Mouse (Mus musculus) spleen, postnatal 36 days (tissue): ENCODE results near the gene 1110057P08Rik.
"Not testable (repeated sequence)": the region's sequence is repeated elsewhere in the genome, so short reads cannot be mapped to it uniquely, and the experiment has no call there.

ENCODE experiments used
- DNase-seq, 2 experiments: peaks; one replicate each; pipeline ENCODE4 v3.0.0; 2022; ENCODE audit warnings: low spot score in 2 of 2, mixed read lengths in 1 of 2

The 1110057P08Rik gene

GRCm38 (mm10) chr16:89174435-89174834 is at the start of gene 1110057P08Rik:
TSS of gene 1110057P08Rik (plus strand) at chr16:89174735.
- no peak for DNase-seq

- no peak for DNase-seq
These were observed 34.0 kb upstream of the 1110057P08Rik start, which contains the start of gene Gm6358 for GRCm38 (mm10) chr16:89140551-89140950. TSS of gene Gm6358 (plus strand) at chr16:89140851.

- DNase-seq: no peak
These were observed 23.7 kb upstream of the 1110057P08Rik start, which contains the start of gene Gm10061 for GRCm38 (mm10) chr16:89150786-89151185. TSS of gene Gm10061 (plus strand) at chr16:89151086.

GRCm38 (mm10) chr16:89157652-89158051 is 16.9 kb upstream of the 1110057P08Rik start, which contains the start of gene Gm9789:
TSS of gene Gm9789 (plus strand) at chr16:89157952.
- DNase-seq: no peak

- not testable (repeated sequence) for DNase-seq
These were observed 5.3 kb upstream of the 1110057P08Rik start, which contains the start of gene Gm7735 for GRCm38 (mm10) chr16:89169190-89169589. TSS of gene Gm7735 (plus strand) at chr16:89169490.

- DNase-seq: no peak
These were observed 14.1 kb downstream of the 1110057P08Rik start for GRCm38 (mm10) chr16:89188621-89189020.

GRCm38 (mm10) chr16:89205561-89205960 is 31.0 kb downstream of the 1110057P08Rik start, which contains the start of gene Krtap20-2:
TSS of gene Krtap20-2 (plus strand) at chr16:89205861.
- DNase-seq: no peak
